Mouse (Mus musculus): ENCODE data around the gene Rab40c. TPM values are rescaled to one million over a fixed set of nuclear protein-coding genes. Genes with fewer than 3 reads are reported as not detected.
A peak's percentile ranks its signal among the peaks of the same experiment; 100 is the strongest.

Rab40c gene
- polyA plus RNA-seq, 1 experiment: 74.6 TPM

DNA sequence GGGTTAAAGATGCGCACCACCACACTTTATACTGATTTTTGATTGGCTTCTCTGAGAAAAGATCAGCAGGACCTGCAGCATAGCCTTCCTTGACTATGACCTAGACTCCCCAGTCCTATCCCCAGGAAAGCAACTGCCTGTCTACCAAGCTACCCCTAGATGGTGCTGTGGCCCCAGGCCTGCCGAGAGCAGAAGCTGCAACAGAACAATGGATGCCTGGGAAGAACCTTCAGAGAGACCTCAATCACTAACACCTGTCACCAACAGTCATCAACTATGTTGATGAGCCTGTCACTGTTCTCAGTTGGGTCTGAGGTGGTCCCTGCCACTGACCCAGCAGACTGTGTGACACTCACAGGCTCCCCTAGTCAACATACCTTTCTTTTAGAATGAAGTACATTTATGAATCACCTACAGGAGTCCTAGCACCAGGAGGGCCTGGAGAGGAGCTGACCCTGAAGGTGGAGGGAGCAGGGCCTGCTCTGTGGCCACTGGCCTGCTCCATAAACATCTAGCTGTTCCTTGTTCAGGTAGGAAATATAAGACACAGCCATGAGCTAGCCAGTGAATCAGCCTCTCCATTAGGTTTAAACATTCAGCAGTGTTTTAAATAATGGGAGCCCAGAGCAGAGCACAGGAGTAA is 25.4 kb downstream of the Rab40c start:
- peak; percentile 98 for TF ChIP-seq CTCF (IDR thresholded peaks at IDR 0.05; ENCODE audit: borderline replicate concordance, insufficient read depth, low read depth, low read length)
- no peak for TF ChIP-seq POLR2A (IDR thresholded peaks at IDR 0.05; ENCODE audit: borderline replicate concordance, insufficient read depth, low read length)
- DNase-seq: peak; percentile 82 to 83
- 0 out of 2 replicates have a peak overlapping the region, but pooled peaks have one; percentile 14 for H3K27ac ChIP-seq (ENCODE audit: insufficient read depth, low read length)
- WGBS: 34% methylated on average over 2 of the region's 2 CpGs
- H3K27me3 ChIP-seq (ENCODE audit: control insufficient read depth, insufficient read depth, low read length): no peaks in the 10 kb centered on the region
- no peak overlapping the region for H3K4me3 ChIP-seq (replicated peaks; ENCODE audit: insufficient read depth, low read depth, low read length)
- H3K4me1 ChIP-seq (ENCODE audit: control insufficient read depth, insufficient read depth, low read length): peaks cover 25% of the 10 kb centered on the region

DNA sequence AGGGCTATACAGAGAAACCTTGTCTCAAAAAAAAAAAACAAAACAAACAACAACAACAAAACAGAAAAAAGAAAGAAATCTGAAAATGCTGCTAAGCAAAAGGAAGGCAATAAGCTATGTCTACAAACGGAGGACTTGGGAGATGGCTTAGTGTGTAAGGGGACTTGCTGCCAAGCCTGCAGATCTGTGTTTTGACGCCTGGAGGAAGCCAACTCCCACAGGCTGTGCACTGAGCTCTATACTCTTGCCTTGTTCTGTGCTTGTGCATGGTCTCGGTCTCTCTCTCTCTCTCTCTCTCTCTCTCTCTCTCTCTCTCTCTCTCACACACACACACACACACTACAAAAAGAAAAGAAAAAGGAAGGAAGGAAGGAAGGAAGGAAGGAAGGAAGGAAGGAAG is 30.7 kb downstream of the Rab40c start:
- DNase-seq: no peak
- TF ChIP-seq POLR2A (IDR thresholded peaks at IDR 0.05; ENCODE audit: borderline replicate concordance, insufficient read depth, low read length): no peak
- no peak overlapping the region for H3K4me3 ChIP-seq (replicated peaks; ENCODE audit: insufficient read depth, low read depth, low read length)
- WGBS: 37% methylated on average over 3 of the region's 3 CpGs
- H3K27me3 ChIP-seq (ENCODE audit: control insufficient read depth, insufficient read depth, low read length): no peaks in the 10 kb centered on the region
- no peak overlapping the region for H3K27ac ChIP-seq (ENCODE audit: insufficient read depth, low read length)
- no peaks in the 10 kb centered on the region for H3K4me1 ChIP-seq (ENCODE audit: control insufficient read depth, insufficient read depth, low read length)

DNA sequence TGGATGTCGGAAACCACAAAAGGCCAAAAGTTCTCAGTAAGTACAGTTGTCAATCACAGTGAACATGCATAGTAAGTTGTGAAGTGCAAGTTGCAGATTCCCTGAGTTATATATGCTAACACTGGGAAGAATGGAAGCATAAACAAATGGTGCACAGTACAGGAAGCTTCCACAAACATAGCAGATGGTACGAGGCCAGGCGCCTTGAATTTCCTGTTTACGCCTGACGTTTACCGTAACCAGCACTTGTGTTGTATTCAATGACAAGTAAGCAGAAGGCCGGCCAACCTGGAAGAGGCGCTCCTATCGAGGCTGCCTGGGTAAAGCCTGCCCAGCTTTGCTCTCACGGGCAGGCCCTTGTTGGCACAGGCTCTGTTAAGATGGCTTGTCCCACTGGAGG is 32.1 kb downstream of the Rab40c start:
- no peaks in the 10 kb centered on the region for H3K27me3 ChIP-seq (ENCODE audit: control insufficient read depth, insufficient read depth, low read length)
- TF ChIP-seq POLR2A (IDR thresholded peaks at IDR 0.05; ENCODE audit: borderline replicate concordance, insufficient read depth, low read length) (no peak), CTCF (IDR thresholded peaks at IDR 0.05; ENCODE audit: borderline replicate concordance, insufficient read depth, low read depth, low read length) (no peak)
- WGBS: 65% methylated on average over 10 of the region's 10 CpGs
- H3K4me1 ChIP-seq (ENCODE audit: control insufficient read depth, insufficient read depth, low read length): no peaks in the 10 kb centered on the region
- no peak overlapping the region for H3K27ac ChIP-seq (ENCODE audit: insufficient read depth, low read length)
- DNase-seq: no peak
- H3K4me3 ChIP-seq (replicated peaks; ENCODE audit: insufficient read depth, low read depth, low read length): no peak overlapping the region

DNA sequence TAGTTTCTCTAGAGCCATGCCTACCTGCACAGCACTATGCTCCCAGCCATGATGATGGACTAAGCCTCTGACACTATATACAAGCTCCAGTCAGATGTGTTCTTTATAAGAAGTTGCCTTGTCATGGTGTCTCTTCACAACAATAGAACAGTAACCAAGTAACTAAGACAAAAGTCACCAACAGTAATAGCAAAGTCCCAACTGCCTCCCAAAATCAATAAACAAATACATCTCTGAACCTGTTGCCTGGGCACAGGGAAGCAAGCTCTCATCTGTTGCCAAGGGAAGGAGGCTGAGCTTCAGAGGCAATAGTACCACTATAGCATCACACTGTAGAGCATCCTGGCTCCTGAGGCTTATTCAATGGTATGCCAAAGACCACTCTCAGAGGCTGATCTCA is 32.7 kb downstream of the Rab40c start:
- Histone ChIP-seq H3K27me3 (ENCODE audit: control insufficient read depth, insufficient read depth, low read length) (no peaks in the 10 kb centered on the region), H3K4me3 (replicated peaks; ENCODE audit: insufficient read depth, low read depth, low read length) (no peak overlapping the region), H3K27ac (ENCODE audit: insufficient read depth, low read length) (no peak overlapping the region), H3K4me1 (ENCODE audit: control insufficient read depth, insufficient read depth, low read length) (no peaks in the 10 kb centered on the region)
- no peak for DNase-seq
- TF ChIP-seq POLR2A (IDR thresholded peaks at IDR 0.05; ENCODE audit: borderline replicate concordance, insufficient read depth, low read length) (no peak), CTCF (IDR thresholded peaks at IDR 0.05; ENCODE audit: borderline replicate concordance, insufficient read depth, low read depth, low read length) (no peak)

DNA sequence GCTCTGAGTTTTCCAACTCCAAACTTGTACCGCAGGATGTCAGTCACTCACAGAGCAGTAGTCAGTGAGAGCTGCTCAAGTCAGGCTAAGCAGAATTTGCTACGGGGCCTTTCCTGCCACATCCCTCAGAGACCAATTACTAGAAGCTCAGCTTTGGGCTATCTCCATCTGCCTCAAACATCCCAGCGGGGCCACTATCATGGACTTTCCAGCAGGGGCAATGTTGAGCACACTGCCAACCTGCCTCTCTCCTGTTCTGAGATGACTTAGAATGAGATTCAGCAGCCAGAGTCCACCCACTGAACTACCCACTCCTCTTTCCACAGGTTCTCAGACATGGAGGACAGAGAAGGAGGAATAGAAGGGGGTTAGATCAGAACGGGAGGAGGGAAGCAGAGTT is 33.9 kb downstream of the Rab40c start:
- Histone ChIP-seq H3K27me3 (ENCODE audit: control insufficient read depth, insufficient read depth, low read length) (no peaks in the 10 kb centered on the region), H3K27ac (ENCODE audit: insufficient read depth, low read length) (no peak overlapping the region), H3K4me1 (ENCODE audit: control insufficient read depth, insufficient read depth, low read length) (peaks cover 6% of the 10 kb centered on the region), H3K4me3 (replicated peaks; ENCODE audit: insufficient read depth, low read depth, low read length) (no peak overlapping the region)
- DNase-seq: no peak
- TF ChIP-seq POLR2A (IDR thresholded peaks at IDR 0.05; ENCODE audit: borderline replicate concordance, insufficient read depth, low read length): no peak
- TF ChIP-seq CTCF (IDR thresholded peaks at IDR 0.05; ENCODE audit: borderline replicate concordance, insufficient read depth, low read depth, low read length): peak; percentile 45; the same call in 1 of the 2 replicates
- 42% methylated on average over 4 of the region's 4 CpGs for WGBS

DNA sequence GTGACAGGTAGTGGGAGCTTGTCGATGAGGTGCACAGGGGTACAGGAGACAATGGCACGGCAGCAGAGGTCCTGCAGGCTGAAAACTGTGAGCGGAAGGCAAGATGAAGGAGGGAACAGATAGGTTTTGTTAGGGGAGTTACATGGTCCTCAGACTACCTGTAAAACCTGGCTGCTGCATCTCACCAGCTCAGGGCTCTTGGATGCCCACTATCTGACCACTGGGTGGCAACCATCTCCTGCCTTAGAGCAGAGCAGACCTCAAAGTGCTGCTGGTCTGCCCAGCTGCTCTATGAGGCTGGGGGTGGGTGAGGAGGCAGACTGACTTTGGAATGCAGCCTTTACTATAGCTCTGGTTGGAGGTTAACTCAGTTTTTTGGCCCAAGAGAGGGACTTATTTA is 35.7 kb downstream of the Rab40c start:
- H3K27me3 ChIP-seq (ENCODE audit: control insufficient read depth, insufficient read depth, low read length): no peaks in the 10 kb centered on the region
- H3K4me3 ChIP-seq (replicated peaks; ENCODE audit: insufficient read depth, low read depth, low read length): no peak overlapping the region
- TF ChIP-seq CTCF (IDR thresholded peaks at IDR 0.05; ENCODE audit: borderline replicate concordance, insufficient read depth, low read depth, low read length): peak; percentile 26; the same call in 1 of the 2 replicates
- TF ChIP-seq POLR2A (IDR thresholded peaks at IDR 0.05; ENCODE audit: borderline replicate concordance, insufficient read depth, low read length): no peak
- no peak overlapping the region for H3K27ac ChIP-seq (ENCODE audit: insufficient read depth, low read length)
- no peak for DNase-seq
- WGBS: 92% methylated on average over 3 of the region's 3 CpGs
- H3K4me1 ChIP-seq (ENCODE audit: control insufficient read depth, insufficient read depth, low read length): peaks cover 16% of the 10 kb centered on the region

DNA sequence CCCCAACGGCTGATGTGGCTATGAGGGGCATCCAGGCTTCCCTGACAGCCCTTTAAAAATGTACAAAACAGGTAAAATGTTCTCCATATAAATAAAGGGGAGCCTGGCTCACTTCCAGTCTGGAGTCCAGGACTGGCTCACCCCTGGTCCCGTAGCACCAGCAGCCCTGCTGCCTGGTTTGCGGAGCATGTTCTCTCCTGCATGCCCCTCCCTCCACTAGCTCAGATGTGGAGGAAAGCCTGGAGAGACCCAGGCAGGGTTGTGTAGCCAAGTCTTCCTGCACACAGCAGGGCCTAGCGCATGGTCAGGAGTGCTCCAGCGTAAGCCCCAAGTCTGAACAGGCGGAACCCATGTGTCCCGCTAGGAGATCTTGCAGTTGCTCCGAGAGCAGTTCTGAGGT is 36.3 kb downstream of the Rab40c start:
- H3K4me3 ChIP-seq (replicated peaks; ENCODE audit: insufficient read depth, low read depth, low read length): no peak overlapping the region
- no peak for TF ChIP-seq POLR2A (IDR thresholded peaks at IDR 0.05; ENCODE audit: borderline replicate concordance, insufficient read depth, low read length)
- no peak for TF ChIP-seq CTCF (IDR thresholded peaks at IDR 0.05; ENCODE audit: borderline replicate concordance, insufficient read depth, low read depth, low read length)
- H3K4me1 ChIP-seq (ENCODE audit: control insufficient read depth, insufficient read depth, low read length): peaks cover 16% of the 10 kb centered on the region
- H3K27ac ChIP-seq (ENCODE audit: insufficient read depth, low read length): no peak overlapping the region
- no peaks in the 10 kb centered on the region for H3K27me3 ChIP-seq (ENCODE audit: control insufficient read depth, insufficient read depth, low read length)
- 68% methylated on average over 8 of the region's 8 CpGs for WGBS
- no peak for DNase-seq

DNA sequence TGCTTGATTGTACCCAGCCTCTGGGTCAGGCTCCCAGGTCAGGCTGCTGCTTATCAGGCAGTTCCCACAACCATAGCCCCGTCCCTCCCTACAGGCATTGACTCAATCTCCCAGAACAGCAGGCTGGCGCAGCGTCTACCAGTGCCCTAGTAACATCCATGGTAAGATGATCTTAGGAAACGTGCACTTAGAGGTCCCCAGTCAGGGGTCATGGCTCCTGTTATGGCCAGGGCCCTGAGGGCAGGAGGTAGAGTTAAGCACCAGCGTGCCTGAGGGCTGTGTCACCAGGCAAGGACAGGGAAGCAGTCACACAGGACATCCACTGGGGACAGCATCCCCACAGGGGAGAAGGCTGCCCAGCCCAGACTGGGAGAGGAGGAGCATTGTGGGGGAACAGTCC is 37.2 kb downstream of the Rab40c start:
- Histone ChIP-seq H3K27ac (ENCODE audit: insufficient read depth, low read length) (no peak overlapping the region), H3K27me3 (ENCODE audit: control insufficient read depth, insufficient read depth, low read length) (no peaks in the 10 kb centered on the region), H3K4me3 (replicated peaks; ENCODE audit: insufficient read depth, low read depth, low read length) (no peak overlapping the region), H3K4me1 (ENCODE audit: control insufficient read depth, insufficient read depth, low read length) (peaks cover 16% of the 10 kb centered on the region)
- DNase-seq: peak in 1 of 2 experiments; percentile 39
- TF ChIP-seq CTCF (IDR thresholded peaks at IDR 0.05; ENCODE audit: borderline replicate concordance, insufficient read depth, low read depth, low read length) (no peak), POLR2A (IDR thresholded peaks at IDR 0.05; ENCODE audit: borderline replicate concordance, insufficient read depth, low read length) (no peak)
- WGBS: 43% methylated on average over 5 of the region's 5 CpGs
